12 mouse cellular contexts compared by ENCODE assay signal in genomic region chr3:96679159-96679674, GRCm38 (mm10). TPM values are rescaled to one million over a fixed set of nuclear protein-coding genes. Genes with fewer than 3 reads are reported as not detected.
DNase-seq lines count a peak whose midpoint lies in the region; ATAC-seq and TF ChIP-seq lines count a peak whose summit lies in the region.
"Had no signal": no experiment of that assay in that cellular context is flagged by ENCODE, and none has a peak within 500 bp of the region (broad histone marks: within the 10 kb centered on the region; RNA-seq: fewer than 3 reads in every experiment).

No protein-coding gene starts in this region.

- H3K27me3 ChIP-seq in midbrain, embryonic 16.5 days (ENCODE audit: control insufficient read depth, insufficient read depth, low read depth, low read length): no peaks in the 10 kb centered on the region
- no peaks in the 10 kb centered on the region for H3K27me3 ChIP-seq in midbrain, postnatal 0 days (ENCODE audit: insufficient read depth, low read length)
- H3K27me3 ChIP-seq in embryonic facial prominence, embryonic 15.5 days: peaks cover 12% of the 10 kb centered on the region

- 0 out of 2 replicates have a peak overlapping the region, but pooled peaks have one; percentile 25 for H3K9ac ChIP-seq in midbrain, embryonic 16.5 days (ENCODE audit: low read depth, low read length)
- no peak overlapping the region for H3K9ac ChIP-seq in midbrain, postnatal 0 days (replicated peaks; ENCODE audit: low read length, poor library complexity, severe bottlenecking)
- H3K9ac ChIP-seq in embryonic facial prominence, embryonic 15.5 days: no peak overlapping the region
- H3K9ac ChIP-seq: embryonic facial prominence, embryonic 13.5 days; forebrain, postnatal 0 days; neural tube, embryonic 12.5 days had no signal

- no peak for TF ChIP-seq CTCF in midbrain, postnatal 0 days (IDR thresholded peaks at IDR 0.05)

- no peak overlapping the region for H3K27ac ChIP-seq in midbrain, embryonic 16.5 days (ENCODE audit: low read length)
- H3K27ac ChIP-seq in midbrain, postnatal 0 days (ENCODE audit: low read depth, low read length): no peak overlapping the region
- 0 out of 2 replicates have a peak overlapping the region, but pooled peaks have one; percentile 34 for H3K27ac ChIP-seq in embryonic facial prominence, embryonic 15.5 days (replicated peaks)
- H3K27ac ChIP-seq: embryonic facial prominence, embryonic 13.5 days; neural tube, embryonic 12.5 days had no signal

- no peaks in the 10 kb centered on the region for H3K36me3 ChIP-seq in midbrain, embryonic 16.5 days (ENCODE audit: control insufficient read depth, insufficient read depth, low read length)
- no peaks in the 10 kb centered on the region for H3K36me3 ChIP-seq in midbrain, postnatal 0 days (ENCODE audit: insufficient read depth, low read length)
- H3K36me3 ChIP-seq in embryonic facial prominence, embryonic 15.5 days: no peaks in the 10 kb centered on the region
- H3K36me3 ChIP-seq: embryonic facial prominence, embryonic 13.5 days; neural tube, embryonic 12.5 days had no signal

- no peak for DNase-seq in midbrain, postnatal 0 days (ENCODE audit: low spot score)
- peak; percentile 61 for DNase-seq in MN1 (ENCODE audit: low spot score)
- peak; percentile 70 for DNase-seq in urinary bladder, postnatal 14 days (ENCODE audit: low spot score)
- DNase-seq in gastrocnemius, postnatal 10 days: no peak
- no peak for DNase-seq in cerebellum, adult 9-11 months
- no peak for DNase-seq in spleen, postnatal 36 days (ENCODE audit: low spot score in 2 of 2)
- DNase-seq: cerebellum, adult 11-12 months; forebrain, postnatal 0 days had no signal

- H3K4me1 ChIP-seq in midbrain, embryonic 16.5 days (ENCODE audit: control insufficient read depth, insufficient read depth, low read length): 0 out of 2 replicates have a peak, but pooled peaks cover 6% of the 10 kb centered on the region
- H3K4me1 ChIP-seq in midbrain, postnatal 0 days (ENCODE audit: insufficient read depth, low read length): no peaks in the 10 kb centered on the region
- H3K4me1 ChIP-seq in embryonic facial prominence, embryonic 15.5 days: peaks cover 17% of the 10 kb centered on the region
- H3K4me1 ChIP-seq: neural tube, embryonic 12.5 days had no signal

- no peak overlapping the region for H3K4me3 ChIP-seq in midbrain, embryonic 16.5 days (ENCODE audit: low read depth, low read length)
- no peak overlapping the region for H3K4me3 ChIP-seq in midbrain, postnatal 0 days (ENCODE audit: low read depth, low read length)
- H3K4me3 ChIP-seq in embryonic facial prominence, embryonic 15.5 days (replicated peaks): no peak overlapping the region
- H3K4me3 ChIP-seq: embryonic facial prominence, embryonic 13.5 days; neural tube, embryonic 12.5 days had no signal

- H3K9me3 ChIP-seq in midbrain, embryonic 16.5 days (replicated peaks; ENCODE audit: control insufficient read depth, low read length, poor library complexity, severe bottlenecking): no peaks in the 10 kb centered on the region
- no peaks in the 10 kb centered on the region for H3K9me3 ChIP-seq in midbrain, postnatal 0 days (ENCODE audit: low read length)
- no peaks in the 10 kb centered on the region for H3K9me3 ChIP-seq in embryonic facial prominence, embryonic 15.5 days (replicated peaks)
- H3K9me3 ChIP-seq: embryonic facial prominence, embryonic 13.5 days; neural tube, embryonic 12.5 days had no signal

- 19% methylated on average over 5 of the region's 5 CpGs for WGBS in midbrain, embryonic 16.5 days
- 33% methylated on average over 5 of the region's 5 CpGs for WGBS in midbrain, postnatal 0 days
- WGBS in embryonic facial prominence, embryonic 15.5 days: 22% methylated on average over 5 of the region's 5 CpGs

- no peak for ATAC-seq in midbrain, embryonic 16.5 days
- ATAC-seq in midbrain, postnatal 0 days (ENCODE audit: low FRiP score): no peak
- ATAC-seq in embryonic facial prominence, embryonic 15.5 days (ENCODE audit: insufficient number of reproducible peaks, low FRiP score, low TSS enrichment, low read depth): peak; percentile 58; the same call in 1 of the 2 replicates

- H3K4me2 ChIP-seq in midbrain, embryonic 16.5 days (ENCODE audit: low read length): no peak overlapping the region
- H3K4me2 ChIP-seq in midbrain, postnatal 0 days (ENCODE audit: low read depth, low read length, poor library complexity, severe bottlenecking): no peak overlapping the region
- no peak overlapping the region for H3K4me2 ChIP-seq in embryonic facial prominence, embryonic 15.5 days (replicated peaks)
- H3K4me2 ChIP-seq: embryonic facial prominence, embryonic 13.5 days; neural tube, embryonic 12.5 days had no signal

RNA-seq across cellular contexts. Expression of gene Ankrd35, which starts 9.3 kb away (rescaled TPM):
- polyA plus RNA-seq in midbrain, embryonic 16.5 days (2015; fragmentation: Nextera tagmentation; extraction: Ambion mirVana): 2.9 and 3.2 TPM in 2 replicates
- 4.9 and 8.5 TPM in 2 replicates for total RNA-seq in midbrain, postnatal 0 days (2014; rRNA removed)
- polyA plus RNA-seq in midbrain, postnatal 0 days (2015; fragmentation: Nextera tagmentation; extraction: Ambion mirVana): 3.7 and 4.3 TPM in 2 replicates
- 10.2 TPM in 2 replicates for polyA plus RNA-seq in embryonic facial prominence, embryonic 15.5 days (2015; fragmentation: Nextera tagmentation; extraction: Ambion mirVana)
- total RNA-seq in gastrocnemius, postnatal 10 days (2021): 1 to 10 TPM; 1.4 to 1.6 TPM

RNA-seq across cellular contexts. Expression of gene Pias3, which starts 17.0 kb away (rescaled TPM):
- polyA plus RNA-seq in midbrain, embryonic 16.5 days (2015; fragmentation: Nextera tagmentation; extraction: Ambion mirVana): 38.7 and 41.6 TPM in 2 replicates
- 33.1 and 46.0 TPM in 2 replicates for total RNA-seq in midbrain, postnatal 0 days (2014; rRNA removed)
- 44.2 and 49.7 TPM in 2 replicates for polyA plus RNA-seq in midbrain, postnatal 0 days (2015; fragmentation: Nextera tagmentation; extraction: Ambion mirVana)
- 65.4 and 74.1 TPM in 2 replicates for polyA plus RNA-seq in embryonic facial prominence, embryonic 15.5 days (2015; fragmentation: Nextera tagmentation; extraction: Ambion mirVana)
- 10 to 100 TPM; 18.0 to 29.1 TPM for total RNA-seq in gastrocnemius, postnatal 10 days (2021)

RNA-seq across cellular contexts. Expression of gene Nudt17, which starts 29.1 kb away (rescaled TPM):
- polyA plus RNA-seq in midbrain, embryonic 16.5 days (2015; fragmentation: Nextera tagmentation; extraction: Ambion mirVana): 16.0 and 17.2 TPM in 2 replicates
- total RNA-seq in midbrain, postnatal 0 days (2014; rRNA removed): 6.5 and 11.9 TPM in 2 replicates
- polyA plus RNA-seq in midbrain, postnatal 0 days (2015; fragmentation: Nextera tagmentation; extraction: Ambion mirVana): 18.5 and 20.6 TPM in 2 replicates
- 15.3 and 16.3 TPM in 2 replicates for polyA plus RNA-seq in embryonic facial prominence, embryonic 15.5 days (2015; fragmentation: Nextera tagmentation; extraction: Ambion mirVana)
- total RNA-seq in gastrocnemius, postnatal 10 days (2021): 1 to 10 TPM in 1 of 2 experiments, under 1 TPM in 1; 0.92 to 1.5 TPM

RNA-seq across cellular contexts. Expression of gene Itga10, which starts 33.8 kb away (rescaled TPM):
- polyA plus RNA-seq in midbrain, embryonic 16.5 days (2015; fragmentation: Nextera tagmentation; extraction: Ambion mirVana): 1.1 and 1.2 TPM in 2 replicates
- 3.0 and 3.3 TPM in 2 replicates for total RNA-seq in midbrain, postnatal 0 days (2014; rRNA removed)
- polyA plus RNA-seq in midbrain, postnatal 0 days (2015; fragmentation: Nextera tagmentation; extraction: Ambion mirVana): 0.83 and 1.0 TPM in 2 replicates
- 6.3 and 6.9 TPM in 2 replicates for polyA plus RNA-seq in embryonic facial prominence, embryonic 15.5 days (2015; fragmentation: Nextera tagmentation; extraction: Ambion mirVana)
- total RNA-seq in gastrocnemius, postnatal 10 days (2021): 1 to 10 TPM; 3.4 to 5.4 TPM

RNA-seq across cellular contexts. Expression of gene Gm42957, which starts 43.9 kb away (rescaled TPM):
- polyA plus RNA-seq in midbrain, embryonic 16.5 days (2015; fragmentation: Nextera tagmentation; extraction: Ambion mirVana): 0.07 and 0.24 TPM in 2 replicates
- total RNA-seq in midbrain, postnatal 0 days (2014; rRNA removed): 0.44 and 1.4 TPM in 2 replicates
- polyA plus RNA-seq in midbrain, postnatal 0 days (2015; fragmentation: Nextera tagmentation; extraction: Ambion mirVana): 0.05 and 0.06 TPM in 2 replicates
- 0.43 and 0.45 TPM in 2 replicates for polyA plus RNA-seq in embryonic facial prominence, embryonic 15.5 days (2015; fragmentation: Nextera tagmentation; extraction: Ambion mirVana)
- total RNA-seq in gastrocnemius, postnatal 10 days (2021): under 1 TPM; 0.35 to 0.50 TPM

Comparison
In these comparisons a context has a peak if more than half of its experiments do, and no peak if none do; other contexts are left out.
1. DNase-seq: peak in MN1 (single experiment) and urinary bladder, postnatal 14 days (single experiment); none in midbrain, postnatal 0 days (single experiment), gastrocnemius, postnatal 10 days (single experiment), cerebellum, adult 9-11 months (single experiment) and spleen, postnatal 36 days (0 of 2).